In the genomic region with DNA sequence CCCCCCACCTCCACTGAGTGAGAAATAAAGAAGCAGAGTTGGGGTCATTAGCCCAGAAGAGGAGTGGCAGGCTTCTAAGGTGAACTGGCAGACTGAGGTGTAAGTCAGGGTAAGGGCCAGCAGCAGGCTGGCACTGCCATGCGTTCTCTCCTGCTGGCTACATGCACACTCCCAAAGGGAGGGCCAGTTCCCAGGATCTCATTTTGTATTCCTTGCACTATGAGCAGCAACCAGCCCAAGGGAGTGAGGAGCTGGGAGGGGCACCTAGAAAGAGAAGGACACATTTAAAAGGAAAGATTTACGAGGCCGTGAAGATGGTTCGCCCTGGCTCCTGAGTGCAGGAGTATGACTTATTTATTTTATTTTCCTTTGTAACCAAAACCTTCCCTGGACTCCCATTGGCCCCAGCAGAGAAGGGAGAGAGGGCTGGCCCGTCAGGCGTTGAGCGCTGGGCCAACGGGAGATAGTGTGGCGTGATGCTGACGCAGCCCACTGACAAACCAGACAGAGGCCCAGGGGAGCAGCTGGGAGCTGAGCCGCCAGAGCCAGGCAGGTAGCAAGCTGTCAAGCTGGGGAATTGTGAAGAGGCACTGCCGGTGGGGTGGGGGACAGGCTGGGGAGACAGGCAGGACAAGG, we compare ENCODE assay signal across 8 mouse cellular contexts.
DNase-seq lines count a peak whose midpoint lies in the region; ATAC-seq lines count a peak whose summit lies in the region.
"Had no signal": no experiment of that assay in that cellular context is flagged by ENCODE, and none has a peak within 500 bp of the region (broad histone marks: within the 10 kb centered on the region; RNA-seq: fewer than 3 reads in every experiment).

No protein-coding gene starts in this region.

- H3K9me3 ChIP-seq in heart, embryonic 11.5 days (replicated peaks; ENCODE audit: control insufficient read depth, low read length): no peaks in the 10 kb centered on the region

- H3K4me3 ChIP-seq in heart, embryonic 11.5 days (ENCODE audit: low read depth, low read length): no peak overlapping the region

- 0 out of 2 replicates have a peak, but pooled peaks have one; percentile 39 for ATAC-seq in heart, embryonic 11.5 days (replicated peaks; ENCODE audit: insufficient number of reproducible peaks, low FRiP score, low TSS enrichment)

- intact Hi-C loops in heart, postnatal 25 days (cut with DNase I): no loop called here

- DNase-seq in heart, postnatal 25 days (ENCODE audit: low spot score): no peak
- peak; percentile 77 for DNase-seq in MN1 (ENCODE audit: low spot score)
- DNase-seq in cerebellum, postnatal 14 days: peak; percentile 32 to 34
- DNase-seq in layer of hippocampus, adult 9-11 months: peak; percentile 56
- peak; percentile 37 to 63 for DNase-seq in urinary bladder, postnatal 4 days (ENCODE audit: low spot score in 2 of 2)
- no peak for DNase-seq in frontal cortex, postnatal 14 days (ENCODE audit: low spot score in 2 of 2)

- peak overlapping the region; percentile 25; the same call in 1 of the 2 replicates for H3K4me2 ChIP-seq in heart, embryonic 11.5 days

- no peaks in the 10 kb centered on the region for H3K36me3 ChIP-seq in heart, embryonic 11.5 days (ENCODE audit: control insufficient read depth, insufficient read depth, low read length)

- 28% methylated on average over 12 of the region's 12 CpGs for WGBS in heart, embryonic 11.5 days (ENCODE audit: insufficient replicate concordance)

- peaks cover 7% of the 10 kb centered on the region; the same call in 1 of the 2 replicates for H3K4me1 ChIP-seq in heart, embryonic 11.5 days (ENCODE audit: control insufficient read depth, insufficient read depth, low read length)

- peak overlapping the region; percentile 30; the same call in 1 of the 2 replicates for H3K9ac ChIP-seq in heart, embryonic 11.5 days (ENCODE audit: low read depth, low read length)

- no peak overlapping the region for H3K27ac ChIP-seq in heart, embryonic 11.5 days (ENCODE audit: low read depth, low read length)
- H3K27ac ChIP-seq: macrophage had no signal

- H3K27me3 ChIP-seq in heart, embryonic 11.5 days (ENCODE audit: control insufficient read depth, insufficient read depth, low read length): no peaks in the 10 kb centered on the region

Comparison
In these comparisons a context has a peak if more than half of its experiments do, and no peak if none do; other contexts are left out.
1. DNase-seq: peak in MN1 (single experiment), cerebellum, postnatal 14 days (2 of 2), layer of hippocampus, adult 9-11 months (single experiment) and urinary bladder, postnatal 4 days (2 of 2); none in heart, postnatal 25 days (single experiment) and frontal cortex, postnatal 14 days (0 of 2).